Mouse (Mus musculus) adrenal gland, postnatal 25 days (tissue): ENCODE data around the gene Kcnma1. TPM values are rescaled to one million over a fixed set of nuclear protein-coding genes. Genes with fewer than 3 reads are reported as not detected.

Source experiments
- DNase-seq: peaks from one replicate; pipeline ENCODE4 v3.0.0; 2021; ENCODE audit warnings: mixed read lengths
- total RNA-seq: library from RNA; stranded (reverse); gene quantifications from 2 replicates; pipeline ENCODE4 v1.2.3, GENCODE M21; 2021

Kcnma1 gene
- total RNA-seq, 1 experiment from 2014 or later: 64.0 TPM

DNA sequence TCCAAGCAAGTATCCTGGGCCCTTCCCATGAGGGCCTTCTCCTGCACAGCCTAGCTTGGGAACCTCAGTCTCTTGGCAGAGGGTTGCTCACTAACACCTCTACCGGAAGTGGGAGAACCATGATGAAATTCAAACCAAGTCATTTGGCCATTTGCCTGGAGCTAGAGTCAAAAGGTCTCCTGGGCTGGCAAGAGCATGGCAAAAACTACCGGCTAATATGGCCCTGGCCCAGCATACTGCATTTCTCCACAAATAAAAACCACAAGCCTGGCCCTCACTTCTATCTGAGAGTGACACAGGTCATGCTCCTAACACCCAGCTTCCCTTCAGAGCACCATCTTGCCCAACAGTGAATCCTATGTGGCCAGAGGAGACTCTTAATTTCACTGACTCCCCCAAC lies 159.3 kb downstream of the Kcnma1 start:
- no peak for DNase-seq

GRCm38 (mm10) chr14:23848529-23849141 lies 165.7 kb downstream of the Kcnma1 start:
- DNase-seq: peak; percentile 11

DNA sequence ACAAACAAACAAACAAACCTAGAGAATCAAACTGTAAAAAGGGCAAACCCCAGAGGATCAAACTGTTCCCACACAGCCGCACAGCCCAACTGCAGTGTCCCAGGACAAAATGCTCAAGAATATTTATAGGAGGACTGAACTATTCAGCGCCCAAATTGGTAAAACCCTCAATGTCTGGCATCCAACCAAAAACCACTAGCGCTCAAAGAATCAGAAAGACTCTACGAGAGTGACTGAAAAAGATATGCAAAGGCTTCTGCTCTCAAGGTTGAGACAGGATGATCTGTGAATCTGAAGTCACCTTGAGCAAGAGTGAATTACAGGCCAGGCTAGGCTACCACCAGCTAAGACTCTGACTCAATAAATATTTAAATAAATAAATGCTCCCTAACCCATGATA lies 167.6 kb downstream of the Kcnma1 start:
- no peak for DNase-seq

DNA sequence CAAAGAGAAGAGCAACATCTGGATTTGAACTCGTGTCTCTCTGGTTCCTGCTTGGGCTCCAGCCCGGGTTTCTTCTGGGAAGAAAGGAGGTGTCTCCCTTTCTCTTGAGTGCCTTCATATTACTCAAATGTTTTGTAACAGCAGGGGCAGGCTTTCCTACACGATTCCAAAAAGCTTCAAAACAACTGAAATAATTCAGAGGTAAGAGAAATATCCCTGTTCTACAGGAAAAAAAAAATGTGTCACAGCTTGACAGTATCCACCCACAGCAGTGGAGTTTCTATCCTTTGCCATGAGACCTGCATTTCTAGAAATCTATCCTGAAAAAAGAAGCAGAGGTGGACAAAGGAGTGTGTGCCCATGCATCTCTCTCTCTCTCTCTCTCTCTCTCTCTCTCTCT lies 172.3 kb downstream of the Kcnma1 start:
- no peak for DNase-seq

DNA sequence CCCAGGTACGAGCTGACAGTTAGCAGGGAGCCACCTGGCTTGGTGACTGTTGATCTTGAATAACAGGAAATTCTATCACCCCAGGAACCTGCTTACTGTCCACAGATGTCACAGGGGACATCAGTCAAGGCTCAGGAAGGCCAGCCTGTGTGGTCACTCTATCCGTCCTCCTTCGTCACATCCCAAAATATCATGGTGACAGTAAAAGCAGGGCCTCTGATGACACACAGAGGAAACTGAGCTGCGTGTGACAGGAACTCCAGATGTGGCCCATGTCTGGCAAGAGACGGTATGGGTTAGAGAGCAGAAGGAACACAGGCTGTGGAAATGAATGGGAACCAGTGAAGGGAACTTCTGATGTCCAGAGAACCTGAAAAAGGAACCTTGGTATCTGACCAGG lies 174.7 kb downstream of the Kcnma1 start:
- no peak for DNase-seq

GRCm38 (mm10) chr14:23835387-23836111 lies 178.7 kb downstream of the Kcnma1 start:
- DNase-seq: no peak

- DNase-seq: no peak
Measured at GRCm38 (mm10) chr14:23831284-23831683, 183.0 kb downstream of the Kcnma1 start.

GRCm38 (mm10) chr14:23830316-23830715 lies 184.0 kb downstream of the Kcnma1 start:
- no peak for DNase-seq

GRCm38 (mm10) chr14:23828711-23829320 lies 185.5 kb downstream of the Kcnma1 start:
- no peak for DNase-seq

- DNase-seq: no peak
Measured at GRCm38 (mm10) chr14:23824937-23825336, 189.4 kb downstream of the Kcnma1 start.

- DNase-seq: no peak
Measured at GRCm38 (mm10) chr14:23824267-23824666, 190.0 kb downstream of the Kcnma1 start.

- DNase-seq: no peak
Measured at GRCm38 (mm10) chr14:23817585-23817984, 196.7 kb downstream of the Kcnma1 start.

GRCm38 (mm10) chr14:23810081-23810480 lies 204.2 kb downstream of the Kcnma1 start:
- DNase-seq: no peak

DNA sequence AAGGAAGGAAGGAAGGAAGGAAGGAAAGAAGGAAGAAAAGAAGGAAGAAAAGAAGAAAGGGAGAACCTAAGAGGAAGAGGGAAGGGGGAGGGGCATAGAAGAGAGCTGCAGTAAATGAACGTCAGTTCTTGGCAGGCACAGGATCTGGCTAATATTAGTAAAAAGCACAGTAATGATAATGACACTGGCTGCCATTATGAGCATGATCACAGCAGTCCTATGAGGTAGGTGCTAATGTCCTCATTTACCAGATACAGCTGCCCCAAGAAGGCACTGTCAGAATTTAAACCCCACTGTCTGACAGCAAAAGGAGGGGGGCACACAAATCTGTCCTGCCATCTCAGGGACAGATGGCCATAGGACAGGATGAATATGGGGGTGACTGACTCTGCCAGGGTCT lies 205.2 kb downstream of the Kcnma1 start:
- no peak for DNase-seq

- DNase-seq: no peak
Measured at GRCm38 (mm10) chr14:23806378-23806777, 207.9 kb downstream of the Kcnma1 start.

GRCm38 (mm10) chr14:23796878-23797277 lies 217.4 kb downstream of the Kcnma1 start:
- no peak for DNase-seq

DNA sequence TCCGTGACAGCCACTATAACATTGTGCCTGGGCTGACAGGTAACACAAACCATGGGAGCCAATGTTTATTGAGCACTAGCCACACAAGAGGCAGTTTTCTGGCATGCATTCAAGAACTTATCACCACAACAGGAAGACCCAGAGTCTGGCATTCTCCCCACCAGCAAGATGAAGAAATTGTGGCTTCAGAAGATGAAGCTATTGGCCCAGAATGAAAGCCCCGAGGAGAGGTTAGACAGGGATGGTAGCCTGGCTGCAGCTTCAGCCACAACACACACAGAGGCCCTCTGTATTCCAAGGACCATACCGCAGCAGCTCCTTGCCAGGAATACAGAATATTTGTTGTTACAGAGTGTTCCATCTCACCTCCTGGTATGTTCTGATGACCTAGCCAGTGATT lies 221.6 kb downstream of the Kcnma1 start:
- no peak for DNase-seq

- peak; percentile 32 for DNase-seq
Measured at GRCm38 (mm10) chr14:23792076-23792475, 222.2 kb downstream of the Kcnma1 start.

DNA sequence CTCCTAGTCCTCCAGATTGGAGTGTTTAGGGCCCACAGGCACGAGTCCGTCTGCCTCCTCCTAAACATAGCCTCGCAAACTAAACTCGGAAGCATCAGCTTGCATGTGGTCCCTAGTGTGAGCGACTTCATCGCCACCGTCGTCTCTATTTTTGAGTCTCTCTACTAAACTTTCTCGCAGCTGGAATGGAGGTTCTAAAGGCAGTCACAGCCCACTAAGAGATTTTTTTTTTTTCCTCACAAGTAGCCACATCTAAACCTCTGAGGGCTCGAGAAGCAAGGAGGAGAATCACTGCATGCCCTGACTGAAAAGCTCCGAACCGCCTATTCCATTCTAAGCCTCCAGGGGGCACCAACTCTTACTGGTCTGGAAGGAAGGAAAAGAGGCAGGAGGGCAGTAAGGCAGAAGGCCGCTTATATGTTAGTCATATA lies 223.0 kb downstream of the Kcnma1 start:
- peak; percentile 56 for DNase-seq

- no peak for DNase-seq
Measured at GRCm38 (mm10) chr14:23786687-23787073, 227.6 kb downstream of the Kcnma1 start.

- no peak for DNase-seq
Measured at GRCm38 (mm10) chr14:23785921-23786686, 228.2 kb downstream of the Kcnma1 start.

GRCm38 (mm10) chr14:23782845-23783609 lies 231.3 kb downstream of the Kcnma1 start:
- DNase-seq: no peak
